Mouse (Mus musculus) CH12.LX (cell line): ENCODE results near the gene Scg5. TPM values are rescaled to one million over a fixed set of nuclear protein-coding genes. Genes with fewer than 3 reads are reported as not detected.

ENCODE experiments used
- DNase-seq: peaks from one replicate; pipeline ENCODE4 v3.0.0-alpha.2; 2013; ENCODE audit errors: extremely low read depth
- H3K27ac ChIP-seq: 2 replicates; pipeline ENCODE4 v1.5.1; 2012; ENCODE audit warnings: low read depth, mild to moderate bottlenecking, control low read depth, moderate library complexity; ENCODE audit not compliant: insufficient read depth
- H3K27me3 ChIP-seq: replicated peaks from 2 replicates; pipeline ENCODE3; 2012; ENCODE audit warnings: inconsistent platforms
- H3K36me3 ChIP-seq, 2 experiments: replicated peaks in 1 of 2; 2 replicates each; pipeline versions ENCODE3 to v1.6.1; 2012; ENCODE audit warnings: inconsistent platforms in 1 of 2, low read length in 1 of 2, mild to moderate bottlenecking in 1 of 2, mixed read lengths in 1 of 2, moderate library complexity in 1 of 2; ENCODE audit not compliant: control insufficient read depth in 1 of 2, insufficient read depth in 1 of 2
- H3K4me1 ChIP-seq, 2 experiments: 2 replicates each; pipeline ENCODE4 v1.6.1; 2012; ENCODE audit warnings: inconsistent platforms in 1 of 2, moderate library complexity in 1 of 2; ENCODE audit not compliant: insufficient read depth in 2 of 2, control insufficient read depth in 1 of 2
- H3K4me2 ChIP-seq: 2 replicates; pipeline ENCODE4 v1.6.1; 2012; ENCODE audit warnings: low read depth, mild to moderate bottlenecking, control low read depth; ENCODE audit not compliant: poor library complexity, insufficient read depth, severe bottlenecking
- H3K4me3 ChIP-seq, 3 experiments: fragments of 150-350 bp in 1 of 3; sonication (generic) in 1 of 3; replicated peaks in 1 of 3; 2 replicates each; pipeline versions ENCODE3 to v1.5.1; 2011 to 2012; ENCODE audit warnings: low read depth in 2 of 3, low read length in 2 of 3, mild to moderate bottlenecking in 2 of 3, moderate library complexity in 2 of 3, control low read depth in 1 of 3, improper control_type of control experiment in 1 of 3, inconsistent platforms in 1 of 3, mixed read lengths in 1 of 3; ENCODE audit not compliant: poor library complexity in 1 of 3
- H3K79me2 ChIP-seq: replicated peaks from 2 replicates; pipeline ENCODE4 v1.6.1; 2012; ENCODE audit warnings: mild to moderate bottlenecking, moderate library complexity; ENCODE audit not compliant: control insufficient read depth, poor library complexity, insufficient read depth, severe bottlenecking; ENCODE audit errors: extremely low read depth
- H3K9ac ChIP-seq: 2 replicates; pipeline ENCODE4 v1.6.1; 2012; ENCODE audit warnings: low read depth, mild to moderate bottlenecking, control low read depth, moderate library complexity; ENCODE audit not compliant: insufficient read depth
- H3K9me3 ChIP-seq: replicated peaks from 2 replicates; pipeline ENCODE3; 2012; ENCODE audit warnings: low read length, inconsistent platforms, mixed read lengths
- CHD1 ChIP-seq: IDR thresholded peaks from 2 replicates; pipeline ENCODE4 v1.6.1; 2012; ENCODE audit warnings: low read depth, low read length, improper control_type of control experiment, inconsistent platforms
- CHD2 ChIP-seq: IDR thresholded peaks from 2 replicates; pipeline ENCODE4 v1.6.1; 2011; ENCODE audit warnings: low read length, improper control_type of control experiment
- CTCF ChIP-seq, 2 experiments: IDR thresholded peaks in 1 of 2; conservative IDR thresholded peaks in 1 of 2; 2 replicates each; pipeline ENCODE4 v1.5.1; 2011 to 2012; ENCODE audit warnings: low read depth in 2 of 2, low read length in 2 of 2, improper control_type of control experiment in 1 of 2, inconsistent platforms in 1 of 2, mild to moderate bottlenecking in 1 of 2, moderate library complexity in 1 of 2
- GABPA ChIP-seq: IDR thresholded peaks from 2 replicates; pipeline ENCODE4 v1.6.1; 2012; ENCODE audit warnings: low read depth, low read length, improper control_type of control experiment, inconsistent platforms; ENCODE audit not compliant: insufficient replicate concordance
- HCFC1 ChIP-seq: IDR thresholded peaks from 2 replicates; pipeline ENCODE4 v1.6.1; 2012; ENCODE audit warnings: low read depth, mild to moderate bottlenecking, inconsistent platforms, low read length, improper control_type of control experiment
- IRF4 ChIP-seq: IDR thresholded peaks from 2 replicates; pipeline ENCODE4 v1.6.1; 2014; ENCODE audit warnings: low read depth, mild to moderate bottlenecking, inconsistent platforms, low read length, improper control_type of control experiment
- JUN ChIP-seq: IDR thresholded peaks from 2 replicates; pipeline ENCODE4 v1.6.1; 2011; ENCODE audit warnings: low read depth, mild to moderate bottlenecking, low read length, improper control_type of control experiment, moderate library complexity; ENCODE audit not compliant: insufficient read depth
- MAFK ChIP-seq: IDR thresholded peaks from 2 replicates; pipeline ENCODE4 v1.6.1; 2011; ENCODE audit warnings: low read length, improper control_type of control experiment; ENCODE audit not compliant: insufficient replicate concordance
- NELFE ChIP-seq: IDR thresholded peaks from 2 replicates; pipeline ENCODE4 v1.6.1; 2011; ENCODE audit warnings: low read depth, low read length, improper control_type of control experiment
- RAD21 ChIP-seq: IDR thresholded peaks from 2 replicates; pipeline ENCODE4 v1.6.1; 2011; ENCODE audit warnings: low read depth, mild to moderate bottlenecking, low read length, improper control_type of control experiment, moderate library complexity
- SMC3 ChIP-seq: IDR thresholded peaks from 2 replicates; pipeline ENCODE4 v1.6.1; 2011; ENCODE audit warnings: low read depth, low read length, improper control_type of control experiment
- USF1 ChIP-seq: IDR thresholded peaks from 2 replicates; pipeline ENCODE4 v1.6.1; 2014; ENCODE audit warnings: low read depth, mild to moderate bottlenecking, inconsistent platforms, low read length, improper control_type of control experiment
- ZNF384 ChIP-seq: IDR thresholded peaks from 2 replicates; pipeline ENCODE4 v1.6.1; 2012; ENCODE audit warnings: low read depth, low read length, improper control_type of control experiment, inconsistent platforms
- dilution Hi-C: fragments of 300-500 bp; cut with MboI; formaldehyde crosslinking; loops from 2 replicates; pipeline ENCODE4 v1.14.3; 2020; ENCODE audit warnings: low sequenced_read_pairs; ENCODE audit not compliant: extremely low pct_unique_long_range_greater_than_20kb, extremely low pct_ligation_motif_present
- in situ Hi-C: fragments of 300-500 bp; cut with MboI; formaldehyde crosslinking; loops from 3 replicates; pipeline ENCODE4 v1.14.3; 2019; ENCODE audit warnings: low sequenced_read_pairs, low pct_ligation_motif_present, low pct_unique_long_range_greater_than_20kb, mixed read lengths
- polyA plus RNA-seq: library from polyadenylated mRNA; unstranded; fragments of >175 nt; gene quantifications from 2 replicates; pipeline ENCODE4 v1.2.1, GENCODE M21; 2012; ENCODE audit warnings: low read depth; ENCODE audit not compliant: insufficient read length
- total RNA-seq, 2 experiments: library from RNA; depleted of rRNA; stranded (reverse); fragments of 300-350 nt in 1 of 2; fragments of >200 nt in 1 of 2; gene quantifications; 2 replicates each; pipeline ENCODE4 v1.2.3; 2012 to 2014

The Scg5 gene
- total and polyA plus RNA-seq, 3 experiments, result not detected

DNA sequence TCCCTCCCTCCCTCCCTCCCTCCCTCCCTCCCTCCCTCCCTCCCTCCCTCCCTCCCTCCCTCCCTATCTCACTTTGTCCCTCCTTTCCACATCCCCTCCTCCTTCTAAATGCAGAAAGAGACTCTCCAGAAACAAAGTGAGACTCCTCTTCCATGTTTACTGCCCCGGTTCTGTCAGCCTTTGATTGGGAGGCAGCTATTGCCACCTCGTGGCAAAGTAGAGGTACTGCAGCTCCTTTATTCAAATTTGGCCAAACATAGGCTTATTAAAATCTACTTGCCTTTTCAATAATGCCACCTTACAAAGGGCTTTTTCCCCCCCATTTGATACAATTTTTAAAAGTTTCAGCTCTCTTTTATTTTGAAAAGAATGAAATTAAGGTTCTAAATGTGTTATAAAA, 5.0 kb downstream of the Scg5 start:
- no peaks in the 10 kb centered on the region for H3K79me2 ChIP-seq
- in situ Hi-C loops (loop anchor here (25.0 kb wide), 1 partner anchor 337 kb away; no protein-coding TSS in a partner anchor), dilution Hi-C loops (no loop called here)
- no peak overlapping the region for H3K4me2 ChIP-seq
- no peak overlapping the region for H3K4me3 ChIP-seq
- TF ChIP-seq SMC3 (peak; percentile 46), RAD21 (peak; percentile 64), CTCF (conservative IDR thresholded peaks at IDR 0.05 in 1 of 2, IDR thresholded peaks at IDR 0.05 in 1 of 2; ENCODE audit: low read depth in 2 of 2, low read length in 2 of 2) (peak; percentile 76 to 82; a peak in 3 of 4 replicates), USF1 (no peak)
- DNase-seq, result peak; percentile 55
- H3K4me1 ChIP-seq, result peaks cover 0 to 12% of the 10 kb centered on the region in 2 experiments; a peak in 2 of 4 replicates
- H3K27ac ChIP-seq, result no peak overlapping the region
- H3K36me3 ChIP-seq, result peaks cover 4 to 69% of the 10 kb centered on the region in 2 experiments
- no peaks in the 10 kb centered on the region for H3K9me3 ChIP-seq
- no peaks in the 10 kb centered on the region for H3K27me3 ChIP-seq
- no peak overlapping the region for H3K9ac ChIP-seq

DNA sequence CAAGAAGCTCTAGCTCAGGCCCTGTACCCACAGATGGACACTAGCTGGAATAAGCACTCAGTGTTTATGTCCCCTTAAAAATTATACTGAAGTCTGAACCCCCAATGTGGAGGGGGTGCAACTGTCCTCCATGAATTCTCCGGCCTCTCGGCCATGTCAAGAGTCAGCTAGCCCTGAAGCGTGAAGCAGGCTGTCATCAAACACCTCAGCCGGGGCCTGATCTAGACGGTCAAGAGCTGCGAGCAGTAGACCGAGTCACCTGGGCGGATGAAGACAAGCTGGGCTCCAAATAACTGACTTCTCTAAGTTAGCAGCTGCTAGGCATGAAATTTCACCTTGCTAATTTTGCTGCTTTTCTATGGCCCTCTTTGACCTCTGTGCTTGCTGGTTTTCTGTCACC, 6.6 kb downstream of the Scg5 start:
- Histone ChIP-seq H3K36me3 (peaks cover 4 to 65% of the 10 kb centered on the region in 2 experiments), H3K79me2 (no peaks in the 10 kb centered on the region)
- TF ChIP-seq JUN, result no peak
- no peak for TF ChIP-seq CHD2

GRCm38 (mm10) chr2:113821176-113821734, 7.7 kb downstream of the Scg5 start:
- no peak for DNase-seq
- Histone ChIP-seq H3K27me3 (no peaks in the 10 kb centered on the region), H3K4me2 (no peak overlapping the region), H3K4me1 (peaks cover 0 to 6% of the 10 kb centered on the region in 2 experiments; a peak in 2 of 4 replicates), H3K4me3 (no peak overlapping the region), H3K9me3 (no peaks in the 10 kb centered on the region), H3K9ac (no peak overlapping the region), H3K36me3 (peaks cover 4 to 57% of the 10 kb centered on the region in 2 experiments), H3K79me2 (no peaks in the 10 kb centered on the region), H3K27ac (no peak overlapping the region)
- no peak for TF ChIP-seq ZNF384
- no peak for TF ChIP-seq IRF4
- no peak for TF ChIP-seq CHD2
- TF ChIP-seq HCFC1, result no peak
- no peak for TF ChIP-seq GABPA
- no peak for TF ChIP-seq CHD1
- no peak for TF ChIP-seq NELFE
- TF ChIP-seq MAFK, result no peak
- dilution Hi-C loops (no loop called here), in situ Hi-C loops (loop anchor here (25.0 kb wide), 1 partner anchor 334 kb away; no protein-coding TSS in a partner anchor)

More for the DNA sequence above, 6.6 kb downstream of the Scg5 start:
- H3K4me3 ChIP-seq, result no peak overlapping the region
- H3K27me3 ChIP-seq, result no peaks in the 10 kb centered on the region
- no peak overlapping the region for H3K27ac ChIP-seq
- no peak for DNase-seq
- H3K9ac ChIP-seq, result no peak overlapping the region
- no peaks in the 10 kb centered on the region for H3K9me3 ChIP-seq
- in situ Hi-C loops (loop anchor here (25.0 kb wide), 1 partner anchor 335 kb away; no protein-coding TSS in a partner anchor), dilution Hi-C loops (no loop called here)
- H3K4me2 ChIP-seq, result no peak overlapping the region
- H3K4me1 ChIP-seq, result peaks cover 0 to 12% of the 10 kb centered on the region in 2 experiments; a peak in 2 of 4 replicates
